Mouse (Mus musculus) hindbrain, embryonic 14.5 days (tissue): ENCODE measurements around the gene Rcan2. TPM values are rescaled to one million over a fixed set of nuclear protein-coding genes. Genes with fewer than 3 reads are reported as not detected.

Experiments used
- ATAC-seq: fragments of 200-750 bp; cut with Nextera tagmentation; 2 replicates; pipeline ENCODE4 v1.8.0; 2017; ENCODE audit warnings: moderate number of reproducible peaks, mild to moderate bottlenecking, moderate TSS enrichment, moderate library complexity; ENCODE audit not compliant: low FRiP score
- DNase-seq: peaks from one replicate; pipeline ENCODE4 v3.0.0-alpha.2; 2015; ENCODE audit warnings: low spot score
- H3K27ac ChIP-seq: fragments of 300-500 bp; sonication (generic); 2 replicates; pipeline ENCODE4 v1.5.1; 2014; ENCODE audit warnings: mild to moderate bottlenecking, moderate library complexity
- H3K27me3 ChIP-seq: fragments of 300-500 bp; sonication (generic); 2 replicates; pipeline ENCODE4 v1.6.1; 2014; ENCODE audit warnings: mild to moderate bottlenecking, low read length, mixed read lengths; ENCODE audit not compliant: control insufficient read depth, insufficient read depth
- H3K36me3 ChIP-seq: fragments of 300-500 bp; sonication (generic); replicated peaks from 2 replicates; pipeline ENCODE4 v1.6.1; 2014; ENCODE audit not compliant: control insufficient read depth, insufficient read depth
- H3K4me1 ChIP-seq: fragments of 300-500 bp; sonication (generic); replicated peaks from 2 replicates; pipeline ENCODE4 v1.6.1; 2014; ENCODE audit warnings: antibody characterized with exemption, low read length, mixed read lengths; ENCODE audit not compliant: control insufficient read depth, insufficient read depth
- H3K4me2 ChIP-seq: fragments of 300-500 bp; sonication (generic); replicated peaks from 2 replicates; pipeline ENCODE4 v1.6.1; 2014; ENCODE audit warnings: mild to moderate bottlenecking, moderate library complexity
- H3K4me3 ChIP-seq: fragments of 300-500 bp; sonication (generic); replicated peaks from 2 replicates; pipeline ENCODE4 v1.5.1; 2014; ENCODE audit warnings: mild to moderate bottlenecking, low read length
- H3K9ac ChIP-seq: fragments of 300-500 bp; sonication (generic); 2 replicates; pipeline ENCODE4 v1.6.1; 2014
- H3K9me3 ChIP-seq: fragments of 300-500 bp; sonication (generic); 2 replicates; pipeline ENCODE4 v1.6.1; 2016; ENCODE audit warnings: low read length; ENCODE audit not compliant: control insufficient read depth
- WGBS: fragments of 180-500 bp; shearing (Covaris S2); extraction: QIAGEN DNeasy Blood & Tissue Kit; methylation state at CpG from one replicate; pipeline ENCODE4 v1.1.7; 2014; 5-methylcytosine and 5-hydroxymethylcytosine counted together
- polyA plus RNA-seq: library from polyadenylated mRNA; unstranded; fragments of >200 nt; fragmentation: Nextera tagmentation; extraction: Ambion mirVana; gene quantifications from 2 replicates; pipeline ENCODE4 v1.2.1, GENCODE M21; 2014

Rcan2 gene
- polyA plus RNA-seq, 1 experiment from 2014 or later = 124 TPM

DNA sequence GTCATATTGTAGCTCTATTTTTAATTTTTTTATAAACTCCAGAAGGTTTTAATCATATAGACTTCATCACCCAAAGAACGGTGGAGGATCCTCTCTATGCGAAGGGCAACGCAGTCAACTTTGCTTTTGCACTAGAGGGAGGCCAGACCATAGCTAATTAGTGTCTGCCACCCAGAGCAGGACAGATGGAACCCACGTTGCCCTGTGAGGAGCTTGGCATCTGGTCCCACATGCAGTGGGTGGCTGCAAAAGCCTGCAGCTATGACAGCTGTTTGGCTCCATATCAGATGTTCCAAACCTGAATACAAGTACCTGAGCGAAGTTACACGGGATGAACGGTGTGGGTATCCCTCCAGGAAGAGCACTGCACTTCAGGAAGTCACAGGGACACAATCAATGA, 86.8 kb downstream of the Rcan2 start:
- no peak for DNase-seq
- Histone ChIP-seq H3K4me3 (no peak overlapping the region), H3K4me2 (no peak overlapping the region), H3K9ac (no peak overlapping the region), H3K4me1 (peaks cover 4% of the 10 kb centered on the region; the same call in 1 of the 2 replicates), H3K9me3 (no peaks in the 10 kb centered on the region), H3K27ac (no peak overlapping the region), H3K27me3 (no peaks in the 10 kb centered on the region), H3K36me3 (no peaks in the 10 kb centered on the region)
- ATAC-seq = no peak
- WGBS = 71% methylated on average over 7 of the region's 7 CpGs

GRCm38 (mm10) chr17:43897346-43897745, 96.2 kb downstream of the Rcan2 start:
- WGBS = 79% methylated on average over 4 of the region's 4 CpGs
- H3K4me2 ChIP-seq = no peak overlapping the region
- ATAC-seq (no peak), DNase-seq (no peak)
- no peaks in the 10 kb centered on the region for H3K4me1 ChIP-seq
- no peak overlapping the region for H3K9ac ChIP-seq
- H3K4me3 ChIP-seq = no peak overlapping the region
- H3K27ac ChIP-seq = no peak overlapping the region
- H3K9me3 ChIP-seq = no peaks in the 10 kb centered on the region
- H3K27me3 ChIP-seq = no peaks in the 10 kb centered on the region
- H3K36me3 ChIP-seq = no peaks in the 10 kb centered on the region

DNA sequence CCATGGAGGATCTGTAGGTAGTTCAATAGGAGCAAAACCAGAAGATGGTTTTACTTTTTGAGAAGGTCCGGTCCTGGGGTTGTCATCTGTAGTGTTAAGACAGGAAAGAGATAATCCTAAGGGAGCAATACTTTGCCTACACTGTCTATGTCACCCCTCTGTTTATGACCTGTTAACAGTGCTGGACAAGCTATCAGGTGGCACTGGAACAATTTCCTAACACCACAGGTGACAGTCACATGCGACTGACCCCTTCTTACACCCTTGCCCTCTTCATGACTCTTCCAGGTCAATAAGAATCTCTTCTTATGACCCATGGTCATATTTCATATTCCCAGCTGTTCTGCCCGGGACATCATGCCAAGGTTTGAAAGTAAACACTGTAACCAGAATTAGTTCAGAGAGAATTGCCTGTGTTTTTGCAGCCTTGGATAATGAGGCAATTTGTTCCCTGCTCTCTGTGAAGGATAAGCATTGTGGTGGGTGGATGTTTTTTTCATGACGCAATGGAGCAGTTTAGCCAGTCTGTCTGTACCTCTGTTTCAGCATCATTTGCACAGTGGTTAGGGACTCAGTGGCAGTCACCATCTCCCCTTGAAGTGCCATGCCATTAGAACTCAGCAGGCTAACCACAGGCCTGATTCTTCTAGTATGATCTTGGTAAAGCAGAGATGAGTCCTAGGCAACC, 98.4 kb downstream of the Rcan2 start:
- 94% methylated on average over 4 of the region's 4 CpGs for WGBS
- H3K27me3 ChIP-seq = no peaks in the 10 kb centered on the region

DNA sequence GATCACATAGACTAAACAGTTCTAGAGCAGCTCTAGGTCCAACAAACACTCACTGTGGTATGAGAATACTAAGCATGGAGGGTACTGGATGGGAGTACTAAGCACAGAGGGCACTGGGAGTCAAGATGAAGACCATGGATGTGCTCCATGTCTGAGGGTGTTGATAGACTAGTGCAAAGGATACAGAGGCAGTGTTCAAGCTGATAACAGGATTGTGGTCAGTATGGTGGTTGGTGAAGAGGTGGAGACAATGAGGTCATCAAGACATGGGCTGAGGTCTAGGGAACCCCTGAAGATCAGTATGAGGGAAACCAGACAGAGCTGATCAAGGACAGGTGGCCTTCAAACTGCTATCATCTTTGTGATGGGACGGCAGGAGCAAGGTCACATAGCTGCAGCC, 99.0 kb downstream of the Rcan2 start:
- H3K9ac ChIP-seq = no peak overlapping the region
- H3K27ac ChIP-seq = no peak overlapping the region
- H3K9me3 ChIP-seq = no peaks in the 10 kb centered on the region
- no peaks in the 10 kb centered on the region for H3K27me3 ChIP-seq
- no peak for ATAC-seq
- H3K4me1 ChIP-seq = 0 out of 2 replicates have a peak, but pooled peaks cover 4% of the 10 kb centered on the region
- no peak overlapping the region for H3K4me2 ChIP-seq
- no peak overlapping the region for H3K4me3 ChIP-seq
- H3K36me3 ChIP-seq = no peaks in the 10 kb centered on the region
- no peak for DNase-seq
- 93% methylated on average over 1 of the region's 1 CpGs for WGBS

More for the DNA sequence above, 98.4 kb downstream of the Rcan2 start:
- H3K4me2 ChIP-seq = no peak overlapping the region
- H3K9me3 ChIP-seq = no peaks in the 10 kb centered on the region
- no peak overlapping the region for H3K4me3 ChIP-seq
- DNase-seq = no peak
- H3K9ac ChIP-seq = no peak overlapping the region
- 0 out of 2 replicates have a peak, but pooled peaks cover 4% of the 10 kb centered on the region for H3K4me1 ChIP-seq
- no peaks in the 10 kb centered on the region for H3K36me3 ChIP-seq
- H3K27ac ChIP-seq = no peak overlapping the region
- no peak for ATAC-seq

DNA sequence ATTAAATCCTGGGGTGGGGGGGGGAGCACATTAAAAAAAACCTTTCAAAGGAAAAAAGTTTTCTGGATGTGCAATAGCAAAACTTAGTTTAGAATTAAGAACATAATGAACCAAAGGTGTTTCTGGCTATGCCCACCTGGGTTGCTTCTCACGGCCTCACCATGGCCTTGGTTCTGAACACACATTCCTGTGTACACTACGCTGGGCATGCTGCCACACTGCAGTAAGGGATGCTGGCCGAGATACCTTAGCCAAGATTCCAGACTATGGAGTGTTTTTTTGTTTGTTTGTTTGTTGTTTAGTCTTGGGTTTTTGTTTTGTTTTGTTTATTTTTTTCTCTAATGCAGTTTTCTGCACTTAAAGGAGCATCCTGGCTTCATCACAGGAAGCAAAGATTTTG, 100.3 kb downstream of the Rcan2 start:
- Histone ChIP-seq H3K27ac (no peak overlapping the region), H3K9me3 (no peaks in the 10 kb centered on the region), H3K36me3 (no peaks in the 10 kb centered on the region), H3K4me2 (no peak overlapping the region), H3K9ac (no peak overlapping the region), H3K27me3 (no peaks in the 10 kb centered on the region), H3K4me1 (0 out of 2 replicates have a peak, but pooled peaks cover 4% of the 10 kb centered on the region), H3K4me3 (no peak overlapping the region)
- 83% methylated on average over 3 of the region's 3 CpGs for WGBS
- no peak for ATAC-seq
- DNase-seq = no peak

DNA sequence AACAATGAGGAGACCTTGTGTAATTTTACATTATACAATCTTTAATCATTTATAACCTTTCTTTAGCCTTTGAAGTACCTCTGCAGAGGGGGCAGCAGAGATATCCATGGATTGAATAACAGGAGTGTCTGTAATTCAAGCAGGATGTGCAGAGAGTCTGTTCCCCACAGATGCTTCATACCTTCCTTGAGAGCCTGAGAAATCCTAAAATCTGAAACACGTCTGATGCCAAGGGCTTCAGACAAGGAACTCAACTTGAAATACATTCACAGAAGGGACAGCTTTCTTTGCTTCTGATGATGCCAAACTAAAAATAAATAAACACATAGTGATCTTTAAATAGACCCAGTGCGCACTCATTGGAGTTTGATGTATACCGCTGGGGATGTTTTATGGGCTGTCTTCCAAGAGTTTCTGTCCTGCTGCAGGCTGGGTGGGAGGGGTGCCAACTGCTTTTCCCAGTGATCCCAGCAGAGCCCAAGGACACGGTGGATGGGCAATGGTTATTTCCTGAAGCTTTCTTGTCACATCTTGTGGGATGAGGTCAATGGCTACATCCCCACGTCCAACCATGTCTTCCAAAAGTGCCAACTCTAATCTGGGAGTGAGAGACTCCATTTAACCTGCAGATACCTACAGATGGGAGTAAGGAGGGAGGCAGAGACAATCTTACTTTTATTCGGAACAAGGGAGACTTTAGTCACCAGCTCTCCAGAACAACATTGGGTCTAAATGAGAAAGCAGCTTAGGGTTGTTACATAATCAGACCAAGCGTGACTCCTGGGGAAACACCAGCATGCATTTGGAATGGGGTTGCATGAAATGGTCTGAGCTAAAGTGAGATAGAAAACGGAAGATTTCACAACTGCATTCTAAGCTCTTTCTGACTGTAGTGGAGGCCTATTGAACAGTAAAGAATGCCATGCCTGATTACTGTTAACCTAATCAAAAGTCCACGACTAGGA, 102.9 kb downstream of the Rcan2 start:
- no peak overlapping the region for H3K4me2 ChIP-seq
- no peak overlapping the region for H3K4me3 ChIP-seq
- 0 out of 2 replicates have a peak, but pooled peaks cover 4% of the 10 kb centered on the region for H3K4me1 ChIP-seq
- WGBS = 76% methylated on average over 9 of the region's 9 CpGs
- H3K9ac ChIP-seq = no peak overlapping the region
- no peak overlapping the region for H3K27ac ChIP-seq
- H3K27me3 ChIP-seq = no peaks in the 10 kb centered on the region
- H3K9me3 ChIP-seq = no peaks in the 10 kb centered on the region
- ATAC-seq = no peak
- H3K36me3 ChIP-seq = no peaks in the 10 kb centered on the region
- DNase-seq = no peak

DNA sequence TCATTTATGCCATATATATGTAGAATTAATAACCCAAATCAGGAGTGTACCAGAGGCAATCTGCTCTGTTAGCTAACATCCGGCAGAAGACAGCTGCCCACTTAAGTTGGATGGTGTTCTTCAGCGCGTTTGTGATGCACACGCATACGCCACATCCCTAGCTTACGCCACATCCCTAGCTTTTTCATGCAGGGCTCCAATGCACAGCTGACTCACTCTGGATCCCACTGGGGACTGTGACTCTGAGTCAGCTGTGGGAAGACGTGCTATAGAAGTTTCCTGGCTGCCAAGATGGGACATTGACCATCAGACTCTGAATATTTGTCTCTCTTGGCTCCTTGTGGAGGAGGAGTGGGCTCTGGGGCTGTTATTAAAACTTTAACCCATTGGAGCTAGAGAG, 103.7 kb downstream of the Rcan2 start:
- Histone ChIP-seq H3K4me1 (0 out of 2 replicates have a peak, but pooled peaks cover 4% of the 10 kb centered on the region), H3K36me3 (no peaks in the 10 kb centered on the region), H3K4me2 (no peak overlapping the region), H3K4me3 (no peak overlapping the region), H3K9ac (no peak overlapping the region), H3K27me3 (no peaks in the 10 kb centered on the region), H3K9me3 (no peaks in the 10 kb centered on the region), H3K27ac (no peak overlapping the region)
- DNase-seq (no peak), ATAC-seq (no peak)
- 87% methylated on average over 7 of the region's 7 CpGs for WGBS

- H3K27me3 ChIP-seq = no peaks in the 10 kb centered on the region
- no peaks in the 10 kb centered on the region for H3K9me3 ChIP-seq
- no peak overlapping the region for H3K9ac ChIP-seq
- no peak overlapping the region for H3K4me3 ChIP-seq
- no peaks in the 10 kb centered on the region for H3K36me3 ChIP-seq
- H3K4me1 ChIP-seq = 0 out of 2 replicates have a peak, but pooled peaks cover 4% of the 10 kb centered on the region
- no peak overlapping the region for H3K27ac ChIP-seq
- ATAC-seq (no peak), DNase-seq (no peak)
- no peak overlapping the region for H3K4me2 ChIP-seq
Observed at GRCm38 (mm10) chr17:43906728-43907127, 105.6 kb downstream of the Rcan2 start.

DNA sequence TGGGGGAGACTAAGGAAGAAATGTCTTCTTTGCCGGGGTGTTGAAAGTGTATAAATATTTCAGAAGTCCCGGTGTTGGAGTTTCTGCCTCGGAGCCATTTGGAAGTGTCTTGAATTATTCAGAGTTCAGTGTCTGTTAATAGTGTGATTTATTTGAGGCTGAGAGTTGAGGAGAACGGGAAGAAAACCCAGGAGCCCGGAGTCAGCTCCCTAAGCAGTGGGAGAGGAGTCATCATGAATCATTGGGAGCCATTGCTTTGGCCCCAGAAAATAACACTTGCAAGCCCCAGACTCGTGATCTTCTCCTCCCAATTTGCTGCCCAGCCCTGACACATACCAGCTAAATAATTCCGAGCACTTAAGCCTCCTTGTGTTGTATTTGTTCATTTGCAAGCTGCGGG, 115.0 kb downstream of the Rcan2 start:
- Histone ChIP-seq H3K36me3 (no peaks in the 10 kb centered on the region), H3K9ac (no peak overlapping the region), H3K4me2 (no peak overlapping the region), H3K27ac (no peak overlapping the region), H3K4me1 (no peaks in the 10 kb centered on the region), H3K27me3 (no peaks in the 10 kb centered on the region), H3K4me3 (no peak overlapping the region), H3K9me3 (0 out of 2 replicates have a peak, but pooled peaks cover 4% of the 10 kb centered on the region)
- 75% methylated on average over 8 of the region's 8 CpGs for WGBS
- DNase-seq (no peak), ATAC-seq (no peak)
